10 mouse cellular contexts compared by ENCODE assay signal in the genomic region with DNA sequence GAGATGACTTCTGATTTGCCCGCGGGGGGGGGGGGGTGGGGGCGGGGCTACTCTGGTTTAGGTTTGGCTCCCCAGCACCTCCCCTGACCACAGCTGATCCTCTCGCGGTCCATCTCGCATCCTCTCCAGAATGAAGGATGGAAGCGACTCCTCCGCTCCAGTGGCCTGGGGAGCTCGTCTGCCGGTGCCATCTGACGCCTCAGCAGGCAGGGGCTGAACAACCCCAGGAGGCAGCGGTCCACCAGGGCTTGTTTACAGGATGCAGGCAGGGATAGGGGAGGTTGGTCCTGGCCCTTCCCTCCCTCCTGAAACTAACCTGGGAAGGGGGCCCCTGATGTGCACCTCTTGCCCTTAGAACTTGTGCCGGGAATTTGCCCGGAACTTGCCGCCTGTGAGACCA.
DNase-seq lines count a peak whose midpoint lies in the region; ATAC-seq and TF ChIP-seq lines count a peak whose summit lies in the region.
"Had no signal": no experiment of that assay in that cellular context is flagged by ENCODE, and none has a peak within 500 bp of the region (broad histone marks: within the 10 kb centered on the region; RNA-seq: fewer than 3 reads in every experiment).

No protein-coding gene starts in this region.

- DNase-seq in cerebellum, adult 8-10 months, result no peak
- DNase-seq in ES-E14 (ENCODE audit: low read depth, low spot score), result no peak
- no peak for DNase-seq in layer of hippocampus, postnatal 36 days
- no peak for DNase-seq in thymus, adult 18-20 months
- DNase-seq: heart, postnatal 14 days had no signal

- in situ Hi-C loops in ES-E14 (cut with MboI; ENCODE audit: low sequenced_read_pairs in 2 of 2, unreplicated experiment in 2 of 2), result no loop called here

- H3K27ac ChIP-seq in hindbrain, embryonic 12.5 days, result no peak overlapping the region
- H3K27ac ChIP-seq in hindbrain, embryonic 13.5 days, result no peak overlapping the region
- no peak overlapping the region for H3K27ac ChIP-seq in ES-E14 (ENCODE audit: insufficient read depth, low read depth, low read length, poor library complexity, severe bottlenecking)
- H3K27ac ChIP-seq in hindbrain, embryonic 16.5 days (ENCODE audit: low read depth, low read length), result no peak overlapping the region

- peaks cover 8% of the 10 kb centered on the region; the same call in 1 of the 2 replicates for H3K27me3 ChIP-seq in hindbrain, embryonic 12.5 days
- peaks cover 19% of the 10 kb centered on the region; the same call in 1 of the 2 replicates for H3K27me3 ChIP-seq in hindbrain, embryonic 13.5 days
- no peaks in the 10 kb centered on the region; the same call in 1 of the 2 replicates for H3K27me3 ChIP-seq in hindbrain, embryonic 16.5 days (replicated peaks; ENCODE audit: control insufficient read depth, insufficient read depth, low read length)

- H3K36me3 ChIP-seq in hindbrain, embryonic 12.5 days, result no peaks in the 10 kb centered on the region
- no peaks in the 10 kb centered on the region for H3K36me3 ChIP-seq in hindbrain, embryonic 13.5 days
- no peaks in the 10 kb centered on the region for H3K36me3 ChIP-seq in ES-E14 (ENCODE audit: control insufficient read depth, insufficient read depth, low read length, poor library complexity, severe bottlenecking)
- no peaks in the 10 kb centered on the region for H3K36me3 ChIP-seq in hindbrain, embryonic 16.5 days (ENCODE audit: control insufficient read depth, insufficient read depth, low read length)

- ATAC-seq in cerebellum, adult (ENCODE audit: insufficient number of reproducible peaks, low FRiP score, low TSS enrichment), result 0 out of 2 replicates have a peak, but pooled peaks have one; percentile 52
- ATAC-seq in hindbrain, embryonic 12.5 days (ENCODE audit: low FRiP score), result no peak
- ATAC-seq in hindbrain, embryonic 13.5 days (ENCODE audit: low FRiP score), result no peak
- ATAC-seq in hindbrain, embryonic 16.5 days, result no peak

- H3K4me2 ChIP-seq in hindbrain, embryonic 12.5 days (replicated peaks), result peak overlapping the region; percentile 28
- H3K4me2 ChIP-seq in hindbrain, embryonic 13.5 days, result no peak overlapping the region
- peak overlapping the region; percentile 32; the same call in 1 of the 2 replicates for H3K4me2 ChIP-seq in hindbrain, embryonic 16.5 days (ENCODE audit: low read length)

- H3K9ac ChIP-seq in hindbrain, embryonic 12.5 days, result no peak overlapping the region
- H3K9ac ChIP-seq in hindbrain, embryonic 13.5 days, result no peak overlapping the region
- H3K9ac ChIP-seq in ES-E14 (ENCODE audit: insufficient read depth, low read depth, low read length, poor library complexity, severe bottlenecking), result no peak overlapping the region
- H3K9ac ChIP-seq in hindbrain, embryonic 16.5 days (ENCODE audit: low read depth, low read length), result no peak overlapping the region

- 13% methylated on average over 13 of the region's 15 CpGs for WGBS in hindbrain, embryonic 12.5 days
- 12% methylated on average over 12 of the region's 15 CpGs for WGBS in hindbrain, embryonic 13.5 days
- 12% methylated on average over 15 of the region's 15 CpGs for WGBS in hindbrain, embryonic 16.5 days

- H3K4me1 ChIP-seq in hindbrain, embryonic 12.5 days, result peaks cover 34% of the 10 kb centered on the region
- H3K4me1 ChIP-seq in hindbrain, embryonic 13.5 days (replicated peaks), result peaks cover 20% of the 10 kb centered on the region
- peaks cover 7 to 21% of the 10 kb centered on the region in 2 experiments; a peak in 3 of 4 replicates for H3K4me1 ChIP-seq in ES-E14 (ENCODE audit: control insufficient read depth in 2 of 2, insufficient read depth in 2 of 2, low read length in 2 of 2, poor library complexity in 1 of 2)
- peaks cover 12% of the 10 kb centered on the region for H3K4me1 ChIP-seq in hindbrain, embryonic 16.5 days (ENCODE audit: control insufficient read depth, insufficient read depth, low read depth, low read length)

- H3K9me3 ChIP-seq in hindbrain, embryonic 12.5 days (replicated peaks), result no peaks in the 10 kb centered on the region
- no peaks in the 10 kb centered on the region for H3K9me3 ChIP-seq in hindbrain, embryonic 13.5 days
- no peaks in the 10 kb centered on the region for H3K9me3 ChIP-seq in ES-E14 (ENCODE audit: control insufficient read depth, insufficient read depth, low read depth, low read length)
- no peaks in the 10 kb centered on the region for H3K9me3 ChIP-seq in hindbrain, embryonic 16.5 days (ENCODE audit: control insufficient read depth, low read length)

- H3K4me3 ChIP-seq in hindbrain, embryonic 12.5 days, result no peak overlapping the region
- no peak overlapping the region for H3K4me3 ChIP-seq in hindbrain, embryonic 13.5 days
- H3K4me3 ChIP-seq in ES-E14 (ENCODE audit: insufficient read depth in 1 of 2, low read depth in 1 of 2, low read length in 2 of 2, poor library complexity in 1 of 2, severe bottlenecking in 1 of 2), result 0 out of 4 replicates have a peak overlapping the region, but pooled peaks have one; percentile 22 to 23
- no peak overlapping the region for H3K4me3 ChIP-seq in hindbrain, embryonic 16.5 days (ENCODE audit: low read length)
- H3K4me3 ChIP-seq: erythroblast, embryonic 14.5 days had no signal

TF ChIP-seq in ES-E14, 5 proteins besides CTCF, POLR2A, EP300 and RAD21:
- TF ChIP-seq HCFC1 (IDR thresholded peaks at IDR 0.05; ENCODE audit: borderline replicate concordance, insufficient read depth, low read length), result no peak
- no peak for TF ChIP-seq ZC3H11A (IDR thresholded peaks at IDR 0.05; ENCODE audit: borderline replicate concordance, low read depth, low read length)
- no peak for TF ChIP-seq ZNF384 (IDR thresholded peaks at IDR 0.05; ENCODE audit: low read depth, low read length)
- TF ChIP-seq CHD2 (IDR thresholded peaks at IDR 0.05; ENCODE audit: low read depth, low read length), result no peak
- no peak for TF ChIP-seq MAFK (IDR thresholded peaks at IDR 0.05; ENCODE audit: insufficient read depth, low read depth, low read length)
TF ChIP-seq in ES-E14: peak in this region for 0.

Comparison
In these comparisons a context has a peak if more than half of its experiments do, and no peak if none do; other contexts are left out.
1. H3K4me3 ChIP-seq: peak in ES-E14 (2 of 2); none in hindbrain, embryonic 12.5 days (single experiment), hindbrain, embryonic 13.5 days (single experiment) and hindbrain, embryonic 16.5 days (single experiment).